Mouse (Mus musculus): ENCODE measurements around the gene Ager. TPM values are rescaled to one million over a fixed set of nuclear protein-coding genes. Genes with fewer than 3 reads are reported as not detected.

The Ager gene
- polyA plus RNA-seq, 1 experiment from 2014 or later = 1.8 TPM

DNA sequence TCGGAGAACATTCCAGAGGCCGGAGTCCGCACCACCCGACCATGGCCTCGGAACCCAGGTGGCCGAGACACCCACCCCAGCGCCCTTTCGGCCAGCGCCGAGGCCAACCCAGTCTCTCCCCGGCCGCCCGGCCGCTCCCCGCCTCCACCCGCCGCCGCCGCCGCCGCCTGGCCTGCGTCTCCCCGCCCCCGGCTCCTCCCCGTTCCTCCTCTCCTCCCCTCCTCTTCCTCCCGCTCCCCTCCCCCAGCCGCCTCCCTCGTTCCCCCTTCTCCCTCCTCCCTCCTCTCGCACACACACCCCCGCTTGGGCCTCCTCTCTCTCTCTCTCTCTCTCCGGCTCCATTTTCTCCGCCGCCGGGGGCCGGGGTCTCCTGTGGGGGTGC lies 5.7 kb upstream of the Ager start:
- Histone ChIP-seq H3K4me2 (replicated peaks; ENCODE audit: low read depth) (peak overlapping the region; percentile 89), H3K4me3 (ENCODE audit: low read depth, low read length) (peak overlapping the region; percentile 85), H3K27me3 (ENCODE audit: control insufficient read depth, insufficient read depth, low read length) (no peaks in the 10 kb centered on the region), H3K36me3 (ENCODE audit: control insufficient read depth, insufficient read depth, low read length) (peaks cover 8% of the 10 kb centered on the region), H3K4me1 (replicated peaks; ENCODE audit: control insufficient read depth, insufficient read depth) (peaks cover 9% of the 10 kb centered on the region), H3K9ac (ENCODE audit: low read length) (peak overlapping the region; percentile 95), H3K9me3 (ENCODE audit: control insufficient read depth, low read length) (no peaks in the 10 kb centered on the region), H3K27ac (replicated peaks) (peak overlapping the region; percentile 97)
- DNase-seq (ENCODE audit: low spot score) (peak; percentile 97), ATAC-seq (ENCODE audit: low FRiP score, low TSS enrichment) (peak; percentile 65)
- 2% methylated on average over 15 of the region's 35 CpGs for WGBS
- TF ChIP-seq EP300 (optimal IDR thresholded peaks at IDR 0.05) (no peak), CTCF (IDR thresholded peaks at IDR 0.05; ENCODE audit: low read depth) (no peak)

DNA sequence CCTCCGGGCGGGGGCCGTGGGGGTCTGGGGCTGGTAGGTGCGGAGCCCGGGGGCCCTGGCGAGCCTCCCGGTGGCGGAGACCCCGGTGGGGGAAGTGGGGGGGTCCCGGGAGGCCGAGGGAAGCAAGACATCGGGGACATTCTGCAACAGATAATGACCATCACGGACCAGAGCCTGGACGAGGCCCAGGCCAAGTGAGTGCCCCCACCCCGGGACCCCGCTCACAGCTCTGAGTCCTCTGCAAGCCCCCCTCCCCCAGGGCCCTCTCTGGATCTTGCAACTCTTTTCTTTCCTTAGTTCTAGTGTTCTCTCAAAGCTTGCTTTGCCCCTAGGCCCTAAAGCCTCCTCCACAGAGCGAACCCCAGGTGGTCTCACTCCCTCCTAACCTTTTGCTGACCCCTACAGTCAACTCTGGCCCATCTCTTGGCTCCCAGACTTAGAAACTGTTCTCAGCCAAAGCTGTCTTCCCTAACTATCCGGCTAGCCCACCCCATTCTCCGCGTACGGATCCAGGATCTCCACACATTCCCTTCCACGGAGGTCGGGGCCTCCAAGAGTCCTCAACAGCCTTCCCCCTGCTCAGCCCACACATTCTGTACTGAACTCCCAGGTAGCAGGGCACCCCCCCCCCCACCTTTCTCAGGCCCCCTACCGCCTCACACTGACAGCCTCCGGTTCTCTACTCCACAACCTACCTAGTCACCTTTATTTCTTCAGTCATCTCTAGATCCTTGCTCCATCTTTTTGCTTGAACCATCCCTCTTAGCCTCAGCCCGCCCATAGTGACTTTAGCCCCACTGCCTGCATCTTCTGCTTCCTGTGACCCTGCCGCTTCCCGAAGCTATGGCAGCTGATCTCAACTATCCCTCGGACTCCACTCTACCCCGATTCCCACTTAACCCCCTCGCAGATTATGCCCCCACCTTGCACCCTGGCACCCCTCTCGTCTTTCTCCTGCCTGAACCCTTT lies 4.8 kb upstream of the Ager start:
- DNase-seq (ENCODE audit: low spot score) = peak; percentile 53
- ATAC-seq (ENCODE audit: low FRiP score, low TSS enrichment) = no peak; the same call in 1 of the 2 replicates
- peaks cover 9% of the 10 kb centered on the region for H3K4me1 ChIP-seq (replicated peaks; ENCODE audit: control insufficient read depth, insufficient read depth)

DNA sequence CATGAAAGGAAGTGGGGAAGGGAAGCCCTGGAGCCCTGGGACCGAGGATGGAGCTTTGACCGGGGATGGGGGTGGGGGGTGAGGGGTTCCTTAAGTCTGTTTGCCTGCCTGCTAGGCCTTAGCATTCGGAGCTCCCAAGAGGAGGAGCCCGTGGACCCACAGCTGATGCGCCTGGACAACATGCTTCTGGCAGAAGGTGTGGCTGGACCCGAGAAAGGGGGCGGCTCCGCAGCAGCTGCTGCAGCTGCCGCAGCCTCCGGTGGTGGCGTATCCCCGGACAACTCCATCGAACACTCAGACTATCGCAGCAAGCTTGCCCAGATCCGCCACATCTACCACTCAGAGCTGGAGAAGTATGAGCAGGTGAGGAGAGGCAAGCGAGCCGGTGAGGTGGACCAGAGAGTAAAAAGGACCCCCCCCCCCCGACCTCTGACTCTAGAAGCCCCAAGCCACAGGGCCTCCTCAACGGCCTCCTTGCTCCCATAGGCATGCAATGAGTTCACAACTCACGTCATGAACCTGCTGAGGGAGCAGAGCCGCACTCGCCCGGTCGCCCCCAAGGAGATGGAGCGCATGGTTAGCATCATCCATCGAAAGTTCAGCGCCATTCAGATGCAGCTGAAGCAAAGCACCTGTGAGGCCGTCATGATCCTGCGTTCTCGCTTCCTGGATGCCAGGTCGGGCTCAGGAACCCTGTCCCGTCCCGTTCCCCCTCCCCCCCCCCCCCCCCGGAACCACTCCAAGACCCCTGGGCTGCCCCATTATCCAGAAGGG lies 3.7 kb upstream of the Ager start:
- H3K4me1 ChIP-seq (replicated peaks; ENCODE audit: control insufficient read depth, insufficient read depth) = peaks cover 4% of the 10 kb centered on the region
- peak overlapping the region; percentile 95 for H3K9ac ChIP-seq (ENCODE audit: low read length)
- H3K27ac ChIP-seq (replicated peaks) = peak overlapping the region; percentile 97
- H3K4me3 ChIP-seq (ENCODE audit: low read depth, low read length) = peak overlapping the region; percentile 85
- WGBS = 39% methylated on average over 33 of the region's 34 CpGs
- peak; percentile 64 for DNase-seq (ENCODE audit: low spot score)
- H3K36me3 ChIP-seq (ENCODE audit: control insufficient read depth, insufficient read depth, low read length) = peaks cover 8% of the 10 kb centered on the region
- H3K4me2 ChIP-seq (replicated peaks; ENCODE audit: low read depth) = peak overlapping the region; percentile 89
- ATAC-seq (ENCODE audit: low FRiP score, low TSS enrichment) = no peak
- H3K27me3 ChIP-seq (ENCODE audit: control insufficient read depth, insufficient read depth, low read length) = no peaks in the 10 kb centered on the region
- H3K9me3 ChIP-seq (ENCODE audit: control insufficient read depth, low read length) = no peaks in the 10 kb centered on the region
- TF ChIP-seq CTCF (IDR thresholded peaks at IDR 0.05; ENCODE audit: low read depth) (peak; percentile 36; the same call in 1 of the 2 replicates), EP300 (optimal IDR thresholded peaks at IDR 0.05) (no peak)

More for the DNA sequence above, 4.8 kb upstream of the Ager start:
- peak overlapping the region; percentile 89 for H3K4me2 ChIP-seq (replicated peaks; ENCODE audit: low read depth)
- H3K27ac ChIP-seq (replicated peaks) = peak overlapping the region; percentile 97
- no peaks in the 10 kb centered on the region for H3K9me3 ChIP-seq (ENCODE audit: control insufficient read depth, low read length)
- H3K27me3 ChIP-seq (ENCODE audit: control insufficient read depth, insufficient read depth, low read length) = no peaks in the 10 kb centered on the region
- peaks cover 8% of the 10 kb centered on the region for H3K36me3 ChIP-seq (ENCODE audit: control insufficient read depth, insufficient read depth, low read length)
- peak overlapping the region; percentile 95 for H3K9ac ChIP-seq (ENCODE audit: low read length)
- peak overlapping the region; percentile 85 for H3K4me3 ChIP-seq (ENCODE audit: low read depth, low read length)
- TF ChIP-seq EP300 (optimal IDR thresholded peaks at IDR 0.05) = no peak
- no peak for TF ChIP-seq CTCF (IDR thresholded peaks at IDR 0.05; ENCODE audit: low read depth)
- under 1% methylated on average over 31 of the region's 32 CpGs for WGBS

DNA sequence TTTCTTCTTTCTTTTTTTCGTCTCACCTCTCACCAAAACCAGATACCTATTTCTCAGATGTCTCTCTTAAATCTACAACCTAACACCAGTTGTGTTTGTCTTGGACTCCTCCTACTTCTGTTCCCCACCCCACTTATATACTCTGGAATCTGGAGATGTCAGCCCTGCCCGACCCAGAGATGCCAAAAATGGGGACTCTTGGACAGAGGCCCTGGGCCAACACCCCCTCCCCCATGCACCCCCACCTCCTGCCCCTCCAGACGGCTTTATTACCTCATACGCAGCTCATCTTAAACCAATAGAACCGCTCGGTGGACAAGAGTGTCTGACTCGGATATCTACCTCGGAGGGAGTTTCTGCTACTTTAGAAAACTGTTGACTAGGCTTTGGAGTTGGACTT lies 1.6 kb upstream of the Ager start:
- Histone ChIP-seq H3K4me1 (replicated peaks; ENCODE audit: control insufficient read depth, insufficient read depth) (peaks cover 2% of the 10 kb centered on the region), H3K36me3 (ENCODE audit: control insufficient read depth, insufficient read depth, low read length) (peaks cover 15% of the 10 kb centered on the region), H3K4me3 (ENCODE audit: low read depth, low read length) (no peak overlapping the region), H3K4me2 (replicated peaks; ENCODE audit: low read depth) (no peak overlapping the region), H3K9me3 (ENCODE audit: control insufficient read depth, low read length) (no peaks in the 10 kb centered on the region), H3K27ac (replicated peaks) (no peak overlapping the region), H3K9ac (ENCODE audit: low read length) (no peak overlapping the region), H3K27me3 (ENCODE audit: control insufficient read depth, insufficient read depth, low read length) (no peaks in the 10 kb centered on the region)
- TF ChIP-seq CTCF (IDR thresholded peaks at IDR 0.05; ENCODE audit: low read depth) (no peak), EP300 (optimal IDR thresholded peaks at IDR 0.05) (no peak)
- WGBS = 52% methylated on average over 8 of the region's 8 CpGs
- ATAC-seq (ENCODE audit: low FRiP score, low TSS enrichment) = no peak
- no peak for DNase-seq (ENCODE audit: low spot score)

DNA sequence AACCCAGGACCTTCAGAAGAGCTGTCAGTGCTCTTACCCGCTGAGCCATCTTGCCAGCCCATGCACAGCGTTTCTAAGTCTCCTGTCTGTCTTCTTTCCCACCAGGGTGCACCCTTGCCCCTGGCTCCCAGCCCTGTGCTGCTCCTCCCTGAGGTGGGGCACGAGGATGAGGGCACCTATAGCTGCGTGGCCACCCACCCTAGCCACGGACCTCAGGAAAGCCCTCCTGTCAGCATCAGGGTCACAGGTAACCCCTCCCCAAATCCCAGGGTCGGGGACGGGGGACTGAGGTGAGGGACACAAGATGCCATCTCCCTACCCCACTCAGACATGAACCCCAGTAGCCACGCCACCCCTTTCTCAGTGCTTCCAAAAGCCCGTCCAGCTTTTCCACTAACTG lies 2.2 kb downstream of the Ager start:
- no peak overlapping the region for H3K4me2 ChIP-seq (replicated peaks; ENCODE audit: low read depth)
- DNase-seq (ENCODE audit: low spot score) (no peak), ATAC-seq (ENCODE audit: low FRiP score, low TSS enrichment) (no peak)
- H3K4me1 ChIP-seq (replicated peaks; ENCODE audit: control insufficient read depth, insufficient read depth) = no peaks in the 10 kb centered on the region
- H3K27ac ChIP-seq (replicated peaks) = no peak overlapping the region
- no peaks in the 10 kb centered on the region for H3K9me3 ChIP-seq (ENCODE audit: control insufficient read depth, low read length)
- no peak overlapping the region for H3K4me3 ChIP-seq (ENCODE audit: low read depth, low read length)
- 67% methylated on average over 9 of the region's 9 CpGs for WGBS
- peaks cover 12% of the 10 kb centered on the region for H3K36me3 ChIP-seq (ENCODE audit: control insufficient read depth, insufficient read depth, low read length)
- no peak overlapping the region for H3K9ac ChIP-seq (ENCODE audit: low read length)
- no peaks in the 10 kb centered on the region for H3K27me3 ChIP-seq (ENCODE audit: control insufficient read depth, insufficient read depth, low read length)
- TF ChIP-seq EP300 (optimal IDR thresholded peaks at IDR 0.05) (no peak), CTCF (IDR thresholded peaks at IDR 0.05; ENCODE audit: low read depth) (no peak)
